Mouse (Mus musculus) midbrain, embryonic 11.5 days (tissue): Measurements from ENCODE around the gene Gm49369. TPM values are rescaled to one million over a fixed set of nuclear protein-coding genes. Genes with fewer than 3 reads are reported as not detected.
A peak's percentile ranks its signal among the peaks of the same experiment; 100 is the strongest.

Experiments used
- ATAC-seq: fragments of 200-750 bp; cut with Nextera tagmentation; 2 replicates; pipeline ENCODE4 v1.8.0; 2017; ENCODE audit warnings: moderate TSS enrichment, moderate library complexity; ENCODE audit not compliant: low FRiP score
- DNase-seq: peaks from one replicate; pipeline ENCODE4 v3.0.0; 2015; ENCODE audit warnings: low spot score; ENCODE audit errors: missing footprints
- H3K27ac ChIP-seq: fragments of 300-500 bp; sonication (generic); 2 replicates; pipeline ENCODE4 v1.5.1; 2014; ENCODE audit warnings: low read depth, low read length
- H3K27me3 ChIP-seq: fragments of 300-500 bp; sonication (generic); 2 replicates; pipeline ENCODE4 v1.6.1; 2014; ENCODE audit warnings: mild to moderate bottlenecking, low read length, moderate library complexity, mixed read lengths; ENCODE audit not compliant: control insufficient read depth, insufficient read depth
- H3K36me3 ChIP-seq: fragments of 300-500 bp; sonication (generic); 2 replicates; pipeline ENCODE4 v1.6.1; 2014; ENCODE audit warnings: mild to moderate bottlenecking, low read length, moderate library complexity, mixed read lengths; ENCODE audit not compliant: control insufficient read depth, insufficient read depth
- H3K4me1 ChIP-seq: fragments of 300-500 bp; sonication (generic); 2 replicates; pipeline ENCODE4 v1.6.1; 2014; ENCODE audit warnings: low read length; ENCODE audit not compliant: control insufficient read depth, insufficient read depth
- H3K4me2 ChIP-seq: fragments of 300-500 bp; sonication (generic); 2 replicates; pipeline ENCODE4 v1.6.1; 2014; ENCODE audit warnings: mild to moderate bottlenecking, moderate library complexity
- H3K4me3 ChIP-seq: fragments of 300-500 bp; sonication (generic); 2 replicates; pipeline ENCODE4 v1.5.1; 2014; ENCODE audit warnings: low read depth, low read length
- H3K9ac ChIP-seq: fragments of 300-500 bp; sonication (generic); 2 replicates; pipeline ENCODE4 v1.6.1; 2014; ENCODE audit warnings: low read length
- H3K9me3 ChIP-seq: fragments of 300-500 bp; sonication (generic); 2 replicates; pipeline ENCODE4 v1.6.1; 2016; ENCODE audit warnings: low read length; ENCODE audit not compliant: control insufficient read depth
- WGBS: fragments of 180-500 bp; shearing (Covaris S2); extraction: QIAGEN DNeasy Blood & Tissue Kit; methylation state at CpG from one replicate; pipeline ENCODE4 v1.1.7; 2014; 5-methylcytosine and 5-hydroxymethylcytosine counted together
- polyA plus RNA-seq: library from polyadenylated mRNA; unstranded; fragments of >200 nt; fragmentation: Nextera tagmentation; extraction: Ambion mirVana; gene quantifications from 2 replicates; pipeline ENCODE4 v1.2.1, GENCODE M21; 2014

Gene Gm49369
- polyA plus RNA-seq, 1 experiment from 2014 or later = 0.93 TPM

- Histone ChIP-seq H3K27ac (no peak overlapping the region), H3K4me3 (peak overlapping the region; percentile 27; the same call in 1 of the 2 replicates), H3K9ac (no peak overlapping the region), H3K4me2 (peak overlapping the region; percentile 47), H3K36me3 (peaks cover 1% of the 10 kb centered on the region; the same call in 1 of the 2 replicates), H3K4me1 (peaks cover 8% of the 10 kb centered on the region; the same call in 1 of the 2 replicates), H3K9me3 (no peaks in the 10 kb centered on the region), H3K27me3 (peaks cover 23% of the 10 kb centered on the region)
- no peak for ATAC-seq
- no peak for DNase-seq
- 30% methylated on average over 11 of the region's 11 CpGs for WGBS
Observed at GRCm38 (mm10) chr7:142371398-142371767, 11.1 kb downstream of the Gm49369 start.

GRCm38 (mm10) chr7:142370937-142371336, 11.5 kb downstream of the Gm49369 start:
- peaks cover 8% of the 10 kb centered on the region; the same call in 1 of the 2 replicates for H3K4me1 ChIP-seq
- 86% methylated on average over 18 of the region's 18 CpGs for WGBS
- ATAC-seq (no peak), DNase-seq (no peak)
- no peak overlapping the region for H3K9ac ChIP-seq
- peaks cover 23% of the 10 kb centered on the region for H3K27me3 ChIP-seq
- no peak overlapping the region for H3K4me3 ChIP-seq
- no peaks in the 10 kb centered on the region for H3K36me3 ChIP-seq
- H3K4me2 ChIP-seq = no peak overlapping the region
- H3K27ac ChIP-seq = no peak overlapping the region
- no peaks in the 10 kb centered on the region for H3K9me3 ChIP-seq

GRCm38 (mm10) chr7:142369820-142370219, 12.6 kb downstream of the Gm49369 start:
- WGBS = 75% methylated on average over 6 of the region's 6 CpGs
- no peak overlapping the region for H3K9ac ChIP-seq
- no peak for ATAC-seq

GRCm38 (mm10) chr7:142368856-142369255, 13.6 kb downstream of the Gm49369 start:
- no peak overlapping the region for H3K27ac ChIP-seq
- WGBS = 87% methylated on average over 2 of the region's 2 CpGs
- H3K36me3 ChIP-seq = no peaks in the 10 kb centered on the region
- ATAC-seq = no peak
- no peak overlapping the region for H3K9ac ChIP-seq
- no peak overlapping the region for H3K4me3 ChIP-seq
- no peak for DNase-seq
- peaks cover 23% of the 10 kb centered on the region for H3K27me3 ChIP-seq
- no peaks in the 10 kb centered on the region for H3K9me3 ChIP-seq
- H3K4me1 ChIP-seq = peaks cover 8% of the 10 kb centered on the region; the same call in 1 of the 2 replicates
- H3K4me2 ChIP-seq = no peak overlapping the region

More at GRCm38 (mm10) chr7:142369820-142370219, 12.6 kb downstream of the Gm49369 start:
- Histone ChIP-seq H3K36me3 (no peaks in the 10 kb centered on the region), H3K9me3 (no peaks in the 10 kb centered on the region), H3K4me1 (peaks cover 8% of the 10 kb centered on the region; the same call in 1 of the 2 replicates), H3K4me2 (no peak overlapping the region), H3K4me3 (no peak overlapping the region), H3K27ac (no peak overlapping the region), H3K27me3 (peaks cover 23% of the 10 kb centered on the region)
- no peak for DNase-seq

GRCm38 (mm10) chr7:142363107-142363506, 19.4 kb downstream of the Gm49369 start:
- H3K9me3 ChIP-seq = no peaks in the 10 kb centered on the region
- H3K36me3 ChIP-seq = no peaks in the 10 kb centered on the region
- no peaks in the 10 kb centered on the region for H3K27me3 ChIP-seq
- no peak overlapping the region for H3K4me3 ChIP-seq
- 82% methylated on average over 4 of the region's 4 CpGs for WGBS
- no peak overlapping the region for H3K4me2 ChIP-seq
- DNase-seq (no peak), ATAC-seq (no peak)
- H3K27ac ChIP-seq = no peak overlapping the region
- no peak overlapping the region for H3K9ac ChIP-seq
- H3K4me1 ChIP-seq = peaks cover 3% of the 10 kb centered on the region; the same call in 1 of the 2 replicates

- no peak for ATAC-seq
- Histone ChIP-seq H3K4me2 (no peak overlapping the region), H3K9ac (no peak overlapping the region), H3K9me3 (no peaks in the 10 kb centered on the region), H3K4me1 (peaks cover 3% of the 10 kb centered on the region; the same call in 1 of the 2 replicates), H3K27me3 (no peaks in the 10 kb centered on the region), H3K27ac (no peak overlapping the region), H3K4me3 (no peak overlapping the region), H3K36me3 (no peaks in the 10 kb centered on the region)
- no peak for DNase-seq
Observed at GRCm38 (mm10) chr7:142360743-142361142, 21.7 kb downstream of the Gm49369 start.

GRCm38 (mm10) chr7:142359129-142359528, 23.3 kb downstream of the Gm49369 start:
- 71% methylated on average over 8 of the region's 8 CpGs for WGBS
- no peak for ATAC-seq

GRCm38 (mm10) chr7:142357566-142357965, 24.9 kb downstream of the Gm49369 start:
- Histone ChIP-seq H3K9me3 (no peaks in the 10 kb centered on the region), H3K36me3 (no peaks in the 10 kb centered on the region), H3K27me3 (no peaks in the 10 kb centered on the region), H3K4me2 (no peak overlapping the region), H3K4me3 (no peak overlapping the region), H3K27ac (no peak overlapping the region), H3K4me1 (peaks cover 3% of the 10 kb centered on the region; the same call in 1 of the 2 replicates), H3K9ac (no peak overlapping the region)
- DNase-seq = no peak
- 85% methylated on average over 3 of the region's 3 CpGs for WGBS
- ATAC-seq = no peak

More at GRCm38 (mm10) chr7:142359129-142359528, 23.3 kb downstream of the Gm49369 start:
- no peak overlapping the region for H3K4me3 ChIP-seq
- H3K4me1 ChIP-seq = peaks cover 3% of the 10 kb centered on the region; the same call in 1 of the 2 replicates
- no peaks in the 10 kb centered on the region for H3K36me3 ChIP-seq
- H3K4me2 ChIP-seq = no peak overlapping the region
- H3K27ac ChIP-seq = no peak overlapping the region
- no peaks in the 10 kb centered on the region for H3K27me3 ChIP-seq
- no peaks in the 10 kb centered on the region for H3K9me3 ChIP-seq
- H3K9ac ChIP-seq = no peak overlapping the region
- no peak for DNase-seq

- H3K36me3 ChIP-seq = no peaks in the 10 kb centered on the region
- no peaks in the 10 kb centered on the region for H3K27me3 ChIP-seq
- H3K4me2 ChIP-seq = no peak overlapping the region
- no peak for DNase-seq
- peaks cover 3% of the 10 kb centered on the region; the same call in 1 of the 2 replicates for H3K4me1 ChIP-seq
- no peak overlapping the region for H3K9ac ChIP-seq
- no peak overlapping the region for H3K27ac ChIP-seq
- H3K9me3 ChIP-seq = no peaks in the 10 kb centered on the region
- 85% methylated on average over 8 of the region's 8 CpGs for WGBS
- ATAC-seq = no peak
- H3K4me3 ChIP-seq = no peak overlapping the region
Observed at GRCm38 (mm10) chr7:142354661-142355233, 27.7 kb downstream of the Gm49369 start.
